Mouse (Mus musculus) c-Kit-positive CD71-negative TER-119-negative erythroid progenitor cells, embryonic 14.5 days (primary cell): Measurements from ENCODE around the gene Lcn10.
"Not testable (repeated sequence)": the region's sequence is repeated elsewhere in the genome, so short reads cannot be mapped to it uniquely, and the experiment has no call there.

Source experiments
- DNase-seq: peaks from one replicate; pipeline ENCODE4 v3.0.0-alpha.2; 2013; ENCODE audit warnings: low read depth

Gene Lcn10

GRCm38 (mm10) chr2:25706643-25707481, 24.3 kb downstream of the Lcn10 start, which contains the start of gene Bmyc:
TSS of gene Bmyc (plus strand) at chr2:25706739.
- DNase-seq = peak; percentile 52

GRCm38 (mm10) chr2:25708121-25708520, 25.6 kb downstream of the Lcn10 start:
- no peak for DNase-seq

GRCm38 (mm10) chr2:25709056-25709455, 26.5 kb downstream of the Lcn10 start:
- DNase-seq = not testable (repeated sequence)

GRCm38 (mm10) chr2:25709791-25710190, 27.3 kb downstream of the Lcn10 start:
- DNase-seq = not testable (repeated sequence)

- not testable (repeated sequence) for DNase-seq
Measured at GRCm38 (mm10) chr2:25711641-25712040, 29.1 kb downstream of the Lcn10 start.

- DNase-seq = no peak
Measured at GRCm38 (mm10) chr2:25717222-25717621, 34.7 kb downstream of the Lcn10 start.

- no peak for DNase-seq
Measured at GRCm38 (mm10) chr2:25733199-25733930, 50.8 kb downstream of the Lcn10 start.
